Mouse (Mus musculus) regulatory T cell (primary cell): Measurements from ENCODE around the gene Ipo13.

Experiments used
- in situ Hi-C: fragments of 300-600 bp; cut with MboI, MseI; formaldehyde crosslinking; loops from one replicate; pipeline ENCODE4 v1.15.1; 2025; ENCODE audit warnings: high pct_unique_total_duplicates

The Ipo13 gene

DNA sequence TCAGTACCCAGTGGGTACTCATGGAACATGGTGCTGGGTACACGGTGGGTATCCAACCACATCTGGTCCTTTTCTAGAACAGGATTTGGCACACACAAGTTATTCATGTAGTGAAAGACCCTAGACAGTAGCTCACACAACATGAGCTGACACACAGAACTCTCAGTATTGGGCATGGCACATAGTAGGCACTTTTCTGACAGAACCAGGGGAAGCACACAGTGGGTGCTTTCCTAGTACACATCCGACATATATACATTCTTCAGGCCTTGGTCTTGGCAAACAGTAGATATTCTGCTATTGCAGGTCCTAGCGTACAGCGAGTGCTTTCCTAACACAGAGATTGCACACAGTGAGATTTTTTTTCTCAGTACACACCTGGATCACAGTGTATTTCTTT is 68.5 kb downstream of the Ipo13 start:
- in situ Hi-C loops: no loop called here

DNA sequence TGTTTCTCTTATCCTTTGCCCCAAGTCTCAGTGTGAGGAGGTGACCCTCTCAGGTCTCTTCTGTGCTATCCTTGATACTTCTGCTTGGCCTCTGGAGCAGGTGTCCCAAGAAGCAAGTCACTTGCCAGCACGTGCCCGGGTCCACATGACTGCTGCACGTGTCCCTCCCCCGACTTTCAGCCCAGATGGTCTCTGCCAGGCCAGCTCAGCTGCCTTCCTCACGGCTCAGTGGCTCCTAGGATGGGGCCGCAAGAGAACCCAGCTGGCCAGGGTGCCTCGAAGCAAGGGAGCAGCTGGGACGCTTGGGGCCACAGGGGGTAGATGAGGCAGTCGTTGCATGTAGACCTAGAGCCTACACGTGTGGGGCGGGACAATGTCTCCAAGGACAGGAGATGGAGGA is 69.5 kb downstream of the Ipo13 start:
- in situ Hi-C loops: no loop called here
